Mouse (Mus musculus) liver, adult 2 months (tissue): ENCODE measurements at regions not wholly inside any gene's neighbourhood (a gene's known extent, or its start where the extent isn't known, plus 50 kb on each side); places are given as distances from the start of the nearest gene placed in this dataset.

ENCODE experiments used
- CTCF ChIP-seq: fragments of 200-500 bp; IDR thresholded peaks from 2 replicates; pipeline ENCODE4 v1.5.1; 2011; ENCODE audit warnings: low read depth, low read length, control low read depth
- POLR2A ChIP-seq: fragments of 200-500 bp; IDR thresholded peaks from 2 replicates; pipeline ENCODE4 v1.6.1; 2011; ENCODE audit warnings: low read length, control low read depth; ENCODE audit not compliant: insufficient read depth; ENCODE audit errors: extremely low read depth

DNA sequence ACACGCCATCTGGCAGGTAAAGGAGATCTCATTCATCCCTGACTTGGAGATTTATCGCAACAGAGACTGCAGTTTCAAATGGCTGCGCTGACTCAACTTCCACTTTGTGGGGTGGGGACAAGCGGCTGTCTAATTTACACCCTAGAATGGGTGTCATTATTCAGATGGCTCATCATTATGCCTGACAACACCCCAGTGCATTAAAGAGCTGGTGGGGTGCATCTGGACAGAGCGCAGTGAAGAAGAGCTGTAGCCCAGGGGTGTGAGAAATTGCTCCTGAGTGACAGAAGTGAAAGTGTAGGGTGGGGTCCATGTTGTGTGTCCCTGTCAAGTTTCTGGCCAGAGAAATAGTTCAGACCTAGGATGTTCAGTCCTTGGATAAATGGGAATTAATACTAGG is 314.0 kb upstream of the Arrdc4 start:
- TF ChIP-seq CTCF: no peak
- TF ChIP-seq POLR2A: no peak
